Mouse (Mus musculus) erythroblast, embryonic 14.5 days (primary cell): Measurements from ENCODE around the gene Serinc3. TPM values are rescaled to one million over a fixed set of nuclear protein-coding genes. Genes with fewer than 3 reads are reported as not detected.
"Not testable (repeated sequence)": the region's sequence is repeated elsewhere in the genome, so short reads cannot be mapped to it uniquely, and the experiment has no call there.

ENCODE experiments used
- H3K27me3 ChIP-seq: 2 replicates; pipeline ENCODE4 v1.6.1; 2012; ENCODE audit warnings: inconsistent platforms; ENCODE audit not compliant: control insufficient read depth
- H3K36me3 ChIP-seq: 2 replicates; pipeline ENCODE4 v1.6.1; 2012; ENCODE audit warnings: mild to moderate bottlenecking, inconsistent platforms; ENCODE audit not compliant: control insufficient read depth
- H3K4me1 ChIP-seq: 2 replicates; pipeline ENCODE4 v1.6.1; 2012; ENCODE audit warnings: inconsistent platforms; ENCODE audit not compliant: control insufficient read depth
- H3K4me3 ChIP-seq: replicated peaks from 2 replicates; pipeline ENCODE3; 2012; ENCODE audit warnings: moderate library complexity, mild to moderate bottlenecking, inconsistent platforms
- H3K9me3 ChIP-seq: 2 replicates; pipeline ENCODE4 v1.6.1; 2012; ENCODE audit warnings: low read length, inconsistent platforms, mixed read lengths; ENCODE audit not compliant: control insufficient read depth
- GATA1 ChIP-seq: IDR thresholded peaks from 2 replicates; pipeline ENCODE4 v1.6.1; 2012; ENCODE audit warnings: low read length, inconsistent platforms, mixed read lengths
- TAL1 ChIP-seq: IDR thresholded peaks from 3 replicates; pipeline ENCODE4 v1.6.1; 2012; ENCODE audit warnings: low read length, inconsistent platforms, mixed read lengths
- polyA plus RNA-seq: library from polyadenylated mRNA; stranded (reverse); fragments of >175 nt; gene quantifications from 2 replicates; pipeline ENCODE4 v1.2.3, GENCODE M21; 2012

The Serinc3 gene
- polyA plus RNA-seq: 13.2 and 20.3 TPM in 2 replicates

DNA sequence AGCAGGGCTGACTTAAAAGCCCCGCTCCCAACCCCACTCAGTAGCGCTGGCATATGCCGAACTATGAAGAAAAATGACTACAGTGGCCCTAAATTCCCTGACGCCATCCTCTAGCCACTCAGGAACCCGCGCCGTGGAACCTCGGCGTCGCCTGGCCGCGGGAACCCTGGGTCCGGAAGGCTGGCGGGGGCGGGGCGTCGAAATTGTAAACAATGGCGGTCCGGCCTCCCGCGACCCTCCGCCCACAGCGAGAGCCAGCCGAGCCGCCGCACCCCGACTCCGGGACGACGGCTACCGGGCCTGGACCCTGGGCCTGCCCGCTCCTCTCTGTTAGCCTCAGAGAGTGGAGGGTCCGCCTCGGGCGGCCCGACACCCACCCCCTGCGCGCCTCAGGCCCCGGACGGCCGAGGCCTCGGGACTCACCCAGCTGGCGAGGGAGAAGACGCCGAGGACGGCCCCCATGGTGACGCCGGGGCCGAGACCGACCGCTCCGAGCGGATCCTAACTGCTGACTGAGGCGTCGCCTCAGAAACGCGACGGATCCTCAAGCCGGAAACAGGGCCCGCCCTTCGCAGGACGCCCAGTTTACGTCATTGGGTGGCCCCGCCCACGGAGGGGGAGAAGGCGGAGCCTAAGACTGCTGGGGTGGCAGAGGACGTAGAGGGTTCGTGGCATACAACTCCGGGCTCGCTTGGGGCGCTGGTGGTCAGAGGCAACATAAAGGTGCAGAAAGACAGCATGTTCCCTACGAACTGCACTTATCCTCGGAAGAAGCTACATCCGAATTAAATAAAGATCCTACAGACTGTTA is at the start of gene Serinc3:
TSS of gene Serinc3 (minus strand) at position 557 of the 811 bp plus-strand sequence.
- H3K4me3 ChIP-seq: peak within 1 kb of the TSS; percentile 95
- H3K4me1 ChIP-seq: peaks cover 45% of the 10 kb centered on the region
- no peaks in the 10 kb centered on the region for H3K27me3 ChIP-seq
- TF ChIP-seq TAL1 (no peak), GATA1 (no peak)
- H3K9me3 ChIP-seq: no peaks in the 10 kb centered on the region
- peaks cover 44% of the 10 kb centered on the region for H3K36me3 ChIP-seq

DNA sequence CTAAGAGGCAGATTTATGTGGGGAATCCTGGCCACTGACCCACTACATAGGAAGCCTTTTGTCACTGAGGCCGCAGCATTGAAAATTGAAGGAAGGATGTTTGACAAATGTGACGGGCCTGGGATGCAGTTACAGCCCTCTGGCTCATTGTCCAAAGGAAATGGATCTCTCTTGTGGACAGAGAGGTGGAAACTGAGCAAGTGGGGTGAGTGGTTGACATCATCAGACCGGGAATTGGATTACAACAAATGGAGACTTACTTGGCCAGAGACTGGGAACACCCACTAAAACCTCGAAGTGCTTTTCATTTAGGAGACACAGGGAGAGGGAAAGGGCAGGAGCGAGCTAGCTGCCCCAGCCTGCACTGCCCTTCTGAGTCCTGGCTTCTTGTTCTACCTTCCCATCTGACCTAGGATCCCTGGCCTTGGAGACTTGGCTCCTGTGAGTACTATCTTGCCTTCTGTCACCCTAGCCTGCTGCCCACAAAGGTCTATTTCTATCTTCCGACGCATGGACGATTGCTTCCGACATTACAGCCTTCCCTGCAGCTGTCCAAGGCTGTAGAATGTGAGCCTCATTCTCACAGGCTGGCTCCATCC is 48.9 kb upstream of the Serinc3 start:
- H3K36me3 ChIP-seq: peaks cover 30% of the 10 kb centered on the region
- no peaks in the 10 kb centered on the region for H3K9me3 ChIP-seq
- H3K27me3 ChIP-seq: no peaks in the 10 kb centered on the region
- peaks cover 95% of the 10 kb centered on the region for H3K4me1 ChIP-seq
- TF ChIP-seq TAL1 (no peak), GATA1 (no peak)
- no peak overlapping the region for H3K4me3 ChIP-seq

DNA sequence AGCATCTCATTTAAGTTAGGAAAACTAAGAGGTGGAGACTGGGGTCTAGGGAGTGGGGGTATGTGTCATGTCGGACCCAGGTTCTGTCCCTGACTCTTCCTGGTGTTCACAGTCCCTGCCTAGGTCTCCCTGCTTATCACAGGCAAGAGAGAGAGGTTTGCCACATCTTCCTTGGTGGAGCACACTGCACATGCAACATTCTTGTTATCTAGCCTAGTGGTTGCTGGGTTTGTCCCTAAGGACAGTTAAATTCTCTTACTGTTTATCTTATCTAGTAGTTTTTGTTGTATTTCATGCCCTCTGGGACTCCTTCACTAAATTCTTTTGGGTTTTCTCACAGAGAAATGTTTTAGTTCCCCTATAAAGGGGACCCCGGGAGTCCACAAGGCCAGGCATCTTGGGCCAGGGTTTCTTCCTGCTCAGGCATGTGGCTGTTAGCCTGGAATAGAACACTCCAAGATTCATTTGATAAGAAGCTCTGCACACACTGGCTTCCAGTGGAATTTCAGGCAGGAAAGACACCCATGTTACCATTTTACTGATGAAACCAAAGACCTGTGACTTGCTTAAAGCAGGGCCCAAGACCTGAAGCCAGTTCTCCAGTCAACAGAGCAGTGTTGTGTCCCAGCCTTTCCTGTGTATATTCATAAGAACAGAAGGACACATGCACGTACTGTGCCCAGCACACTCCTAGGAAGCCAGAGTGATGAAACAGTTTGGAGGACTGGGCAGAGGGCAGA is 48.1 kb upstream of the Serinc3 start:
- Histone ChIP-seq H3K4me3 (peak overlapping the region; percentile 6), H3K4me1 (peaks cover 95% of the 10 kb centered on the region), H3K9me3 (no peaks in the 10 kb centered on the region), H3K36me3 (peaks cover 25% of the 10 kb centered on the region), H3K27me3 (no peaks in the 10 kb centered on the region)
- TF ChIP-seq TAL1: no peak
- no peak for TF ChIP-seq GATA1

DNA sequence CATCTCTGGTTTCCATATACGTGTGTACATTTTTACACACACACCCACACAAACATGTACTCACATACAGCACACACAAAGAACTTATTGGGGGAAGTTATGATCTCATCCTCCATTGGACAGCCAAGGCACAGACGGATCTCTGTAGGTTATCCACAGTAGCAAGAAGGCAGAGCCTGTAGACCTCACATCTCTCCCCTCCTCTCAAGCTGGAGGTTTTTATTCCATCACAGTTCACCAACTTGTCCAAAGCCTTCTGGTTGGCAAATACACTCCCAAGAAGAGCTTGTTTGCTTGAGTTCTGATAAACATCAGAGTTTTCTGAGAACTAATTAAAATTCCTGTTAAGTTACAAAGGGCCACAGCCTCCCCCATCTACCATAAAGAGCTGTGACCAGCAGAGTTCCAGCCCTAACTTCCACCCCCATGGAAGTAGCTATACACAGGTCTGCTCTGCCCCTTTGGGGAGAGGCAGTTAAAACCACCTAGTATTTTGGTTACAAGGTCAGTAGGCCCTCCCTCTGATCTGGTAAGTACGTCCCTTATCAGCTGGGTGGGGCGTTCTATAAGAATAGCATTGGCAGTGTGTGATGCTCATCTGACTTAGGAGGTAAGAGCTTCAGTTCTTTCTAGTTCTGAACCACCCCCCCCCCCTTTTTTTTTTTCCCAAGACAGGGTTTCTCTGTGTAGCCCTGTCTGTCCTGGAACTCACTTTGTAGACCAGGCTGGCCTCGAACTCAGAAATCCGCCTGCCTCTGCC is 47.1 kb upstream of the Serinc3 start:
- Histone ChIP-seq H3K27me3 (no peaks in the 10 kb centered on the region), H3K4me3 (no peak overlapping the region), H3K9me3 (no peaks in the 10 kb centered on the region), H3K4me1 (peaks cover 93% of the 10 kb centered on the region), H3K36me3 (peaks cover 22% of the 10 kb centered on the region)
- TF ChIP-seq TAL1: no peak
- TF ChIP-seq GATA1: no peak

DNA sequence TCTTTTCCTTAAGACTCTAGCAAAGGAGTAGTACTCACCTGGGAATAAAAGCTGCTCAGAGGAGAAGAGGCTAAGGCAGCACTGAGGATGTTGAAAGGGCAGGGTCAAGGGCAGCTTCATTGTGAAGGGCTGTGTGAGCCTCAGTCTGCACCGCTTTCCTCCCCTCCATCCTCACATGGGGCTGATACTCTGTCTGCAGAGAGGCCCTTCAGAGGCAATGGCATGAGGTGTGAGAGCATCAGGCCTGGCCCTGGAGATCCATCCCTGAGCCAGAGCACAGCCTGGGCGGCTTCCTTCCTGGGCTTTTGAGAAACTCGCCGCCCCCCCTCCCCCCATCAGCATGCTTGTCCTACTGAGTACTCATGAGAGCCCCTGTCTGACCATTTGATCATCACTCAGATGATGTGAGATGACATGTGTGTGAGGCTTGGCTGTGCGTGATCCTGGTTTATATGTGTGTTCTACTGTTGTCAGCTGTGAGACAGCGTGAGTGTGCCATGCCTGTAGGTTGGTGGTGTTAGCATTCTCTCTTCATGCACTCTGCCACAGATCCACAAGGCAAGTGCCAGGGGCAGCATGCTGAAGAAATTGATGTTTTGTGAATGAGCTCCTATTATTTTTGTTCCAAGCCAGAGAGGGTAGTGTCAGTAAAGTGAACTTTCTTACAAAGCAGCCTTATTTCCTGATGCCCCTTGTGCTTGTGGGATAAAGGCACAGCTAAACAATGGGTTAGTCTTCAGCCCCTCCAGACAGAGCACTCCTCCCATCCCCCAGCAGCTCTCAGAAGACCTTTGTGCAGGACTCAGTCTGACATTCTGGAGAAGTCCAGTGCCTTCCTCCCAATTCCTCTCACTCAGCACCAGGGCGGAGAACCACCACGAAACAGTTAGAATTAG is 45.7 kb upstream of the Serinc3 start:
- no peak for TF ChIP-seq GATA1
- no peak for TF ChIP-seq TAL1
- Histone ChIP-seq H3K4me3 (no peak overlapping the region), H3K36me3 (peaks cover 20% of the 10 kb centered on the region), H3K9me3 (no peaks in the 10 kb centered on the region), H3K4me1 (peaks cover 93% of the 10 kb centered on the region), H3K27me3 (no peaks in the 10 kb centered on the region)

DNA sequence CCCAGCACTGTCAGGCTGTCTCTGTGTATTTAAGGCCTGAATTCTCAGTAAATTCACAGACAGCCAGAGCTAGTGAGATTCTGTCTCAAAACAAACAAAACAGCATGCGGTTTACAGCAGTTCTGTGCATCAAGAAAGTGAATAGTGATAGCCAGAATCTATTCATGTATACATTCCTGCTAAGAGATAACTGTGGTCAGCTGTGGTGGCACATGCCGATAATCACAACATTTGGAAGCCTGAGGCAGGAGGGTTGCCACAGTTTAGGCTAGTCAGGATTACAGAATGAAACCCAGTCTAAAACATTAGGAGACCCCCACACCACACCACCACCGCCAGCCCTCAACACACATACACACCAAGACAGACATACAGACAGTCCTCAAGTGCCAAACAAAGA is 44.8 kb upstream of the Serinc3 start:
- TF ChIP-seq GATA1 (no peak), TAL1 (no peak)
- Histone ChIP-seq H3K4me1 (peaks cover 95% of the 10 kb centered on the region), H3K36me3 (peaks cover 20% of the 10 kb centered on the region)

DNA sequence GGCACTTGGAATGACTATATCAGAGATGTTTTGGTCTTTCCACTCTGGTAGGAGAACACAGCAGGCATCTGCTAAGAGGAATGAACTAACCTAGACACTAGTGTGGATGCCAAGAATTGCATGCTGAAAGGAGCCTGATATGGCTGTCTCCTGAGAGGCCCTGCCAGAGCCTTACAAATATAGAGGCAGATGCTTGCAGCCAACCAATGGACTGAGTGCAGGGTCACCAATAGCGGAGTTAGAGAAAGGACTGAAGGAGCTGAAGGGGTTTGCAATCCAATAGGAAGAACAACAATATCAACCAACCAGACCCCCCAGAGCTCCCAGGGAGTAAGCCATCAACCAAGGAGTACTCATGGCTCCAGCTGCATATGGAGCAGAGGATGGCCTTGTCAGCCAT is 43.4 kb upstream of the Serinc3 start:
- H3K4me1 ChIP-seq: peaks cover 90% of the 10 kb centered on the region
- H3K4me3 ChIP-seq, H3K9me3 ChIP-seq, H3K27me3 ChIP-seq: not testable (repeated sequence)
- peaks cover 11% of the 10 kb centered on the region for H3K36me3 ChIP-seq

More for the DNA sequence above, 44.8 kb upstream of the Serinc3 start:
- no peak overlapping the region for H3K4me3 ChIP-seq
- H3K9me3 ChIP-seq: no peaks in the 10 kb centered on the region
- no peaks in the 10 kb centered on the region for H3K27me3 ChIP-seq

DNA sequence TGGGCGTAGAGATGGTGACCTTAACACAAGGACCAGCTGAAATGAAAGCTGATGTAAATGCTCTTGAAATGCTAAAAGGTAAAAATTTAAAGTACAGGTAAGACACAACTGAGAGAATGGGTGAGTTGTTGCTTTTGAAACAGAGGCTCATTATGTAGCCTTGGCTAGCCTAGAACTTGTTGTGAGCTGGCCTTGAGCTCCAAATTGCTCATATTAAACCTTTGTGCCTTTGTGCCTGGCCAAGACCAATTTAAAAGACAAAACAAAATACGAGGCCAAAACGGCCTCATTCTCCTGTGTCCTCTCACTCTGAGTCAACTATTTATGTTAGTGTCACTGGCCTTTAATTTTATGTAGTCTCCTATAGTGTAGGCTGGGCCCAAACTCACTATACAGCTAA is 42.0 kb upstream of the Serinc3 start:
- Histone ChIP-seq H3K4me3 (no peak overlapping the region), H3K36me3 (peaks cover 11% of the 10 kb centered on the region), H3K27me3 (no peaks in the 10 kb centered on the region), H3K4me1 (peaks cover 85% of the 10 kb centered on the region), H3K9me3 (no peaks in the 10 kb centered on the region)
- TF ChIP-seq TAL1 (no peak), GATA1 (no peak)
